Mouse (Mus musculus) C2C12 (cell line): ENCODE measurements around the gene Tor1aip2. TPM values are rescaled to one million over a fixed set of nuclear protein-coding genes. Genes with fewer than 3 reads are reported as not detected.

Experiments used
- H3K27me3 ChIP-seq: one replicate; pipeline ENCODE4 v1.6.1; 2011; ENCODE audit not compliant: control insufficient read depth, insufficient read depth, insufficient read length
- H3K36me3 ChIP-seq: one replicate; pipeline ENCODE4 v1.6.1; 2011; ENCODE audit not compliant: control insufficient read depth, insufficient read depth
- H3K4me3 ChIP-seq: one replicate; pipeline ENCODE4 v1.5.1; 2011; ENCODE audit warnings: mild to moderate bottlenecking, control low read depth; ENCODE audit not compliant: poor library complexity, insufficient read depth, severe bottlenecking
- H3K79me2 ChIP-seq: one replicate; pipeline ENCODE4 v1.6.1; 2011; ENCODE audit not compliant: control insufficient read depth, insufficient read depth
- H3K79me3 ChIP-seq: one replicate; pipeline ENCODE4 v1.6.1; 2011; ENCODE audit warnings: low read depth, control low read depth
- H3ac ChIP-seq: one replicate; pipeline ENCODE3; 2011; ENCODE audit warnings: low read depth; ENCODE audit not compliant: control insufficient read depth, insufficient read length
- CEBPB ChIP-seq: IDR thresholded peaks from one replicate; pipeline ENCODE4 v1.6.1; 2011; ENCODE audit warnings: low read depth, mild to moderate bottlenecking, control low read depth, moderate library complexity
- CTCF ChIP-seq: IDR thresholded peaks from one replicate; pipeline ENCODE4 v1.5.1; 2011; ENCODE audit not compliant: control insufficient read depth, insufficient read depth, insufficient read length
- FOSL1 ChIP-seq: IDR thresholded peaks from one replicate; pipeline ENCODE4 v1.8.0; 2011; ENCODE audit warnings: mild to moderate bottlenecking, low read length; ENCODE audit not compliant: poor library complexity, insufficient read depth, severe bottlenecking
- MAX ChIP-seq: IDR thresholded peaks from one replicate; pipeline ENCODE4 v1.6.1; 2011; ENCODE audit warnings: mild to moderate bottlenecking, control low read depth
- MYOD1 ChIP-seq: IDR thresholded peaks from one replicate; pipeline ENCODE4 v1.6.1; 2011; ENCODE audit warnings: low read depth; ENCODE audit not compliant: control insufficient read depth, insufficient read length
- MYOG ChIP-seq: IDR thresholded peaks from one replicate; pipeline ENCODE4 v1.6.1; 2011; ENCODE audit not compliant: control insufficient read depth, insufficient read length; ENCODE audit errors: extremely low read depth
- USF1 ChIP-seq: IDR thresholded peaks from one replicate; pipeline ENCODE4 v1.6.1; 2011; ENCODE audit warnings: low read depth, mild to moderate bottlenecking, control low read depth, moderate library complexity
- polyA plus RNA-seq: library from polyadenylated mRNA; unstranded; fragments of >200 nt; fragmentation: generic; extraction: Trizol; gene quantifications from one replicate; pipeline ENCODE4 v1.2.1, GENCODE M21; 2012; ENCODE audit warnings: missing spikeins

Tor1aip2 gene
- polyA plus RNA-seq, 1 experiment = 38.4 TPM

DNA sequence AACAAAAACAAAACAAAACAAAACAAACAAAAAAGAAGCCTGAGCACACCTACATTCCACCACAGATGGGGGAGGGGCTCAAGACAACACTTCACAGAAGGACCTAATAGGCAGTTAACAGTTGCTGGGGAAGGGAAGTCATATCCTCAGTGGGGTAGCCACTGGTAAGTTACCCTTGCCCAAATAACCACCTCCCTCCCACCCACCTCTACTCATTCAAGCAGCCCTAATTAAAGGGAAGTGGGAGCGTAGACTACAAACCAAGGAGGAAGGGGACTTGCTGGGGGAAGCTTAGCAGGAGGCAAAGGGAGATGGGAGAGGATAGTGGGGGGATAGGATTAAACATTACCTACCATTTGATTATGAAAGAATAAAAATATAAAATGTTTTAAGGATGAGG lies 14.8 kb upstream of the Tor1aip2 start:
- no peaks in the 10 kb centered on the region for H3K27me3 ChIP-seq
- no peak overlapping the region for H3ac ChIP-seq
- H3K4me3 ChIP-seq = no peak overlapping the region
- H3K79me2 ChIP-seq = no peaks in the 10 kb centered on the region
- no peaks in the 10 kb centered on the region for H3K79me3 ChIP-seq
- TF ChIP-seq MAX (no peak), CEBPB (no peak), USF1 (no peak), FOSL1 (no peak), CTCF (no peak), MYOG (no peak), MYOD1 (no peak)
- H3K36me3 ChIP-seq = peaks cover 56% of the 10 kb centered on the region

DNA sequence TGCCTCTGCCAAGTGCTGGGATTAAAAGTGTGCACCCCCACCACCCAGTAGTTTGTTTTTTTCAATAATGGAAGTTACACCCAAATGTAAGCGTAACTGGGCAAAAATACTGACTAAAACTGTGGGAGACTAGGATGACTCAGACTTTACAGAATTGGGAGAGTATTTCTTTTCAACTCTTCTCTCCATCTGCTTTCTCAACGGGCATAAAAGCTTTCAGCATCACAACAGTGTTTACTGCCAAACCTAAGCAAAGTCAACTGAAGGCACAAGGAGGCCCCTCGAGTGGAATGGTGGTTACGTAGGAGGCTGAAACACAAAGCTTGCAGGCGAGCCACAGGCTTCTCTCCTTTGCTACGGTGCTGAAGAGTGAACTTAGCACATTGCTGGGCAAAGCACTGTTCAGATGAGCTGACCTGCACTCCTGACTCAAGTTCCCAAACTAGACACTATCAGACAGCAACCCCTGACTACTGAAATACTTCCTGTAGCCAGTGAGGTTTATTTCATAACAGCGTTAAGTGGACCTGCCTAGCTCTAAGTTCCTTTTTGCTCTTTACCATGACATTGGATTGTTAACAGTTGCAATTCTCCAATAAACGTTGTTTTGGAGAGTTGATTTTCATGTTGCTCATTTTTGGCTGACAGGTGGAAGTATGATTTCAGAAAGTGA lies 10.2 kb upstream of the Tor1aip2 start:
- no peaks in the 10 kb centered on the region for H3K79me3 ChIP-seq
- H3ac ChIP-seq = no peak overlapping the region
- TF ChIP-seq MAX (no peak), CEBPB (no peak), USF1 (no peak), MYOD1 (no peak)
- no peaks in the 10 kb centered on the region for H3K27me3 ChIP-seq
- peaks cover 62% of the 10 kb centered on the region for H3K36me3 ChIP-seq
- H3K79me2 ChIP-seq = no peaks in the 10 kb centered on the region
- H3K4me3 ChIP-seq = no peak overlapping the region

DNA sequence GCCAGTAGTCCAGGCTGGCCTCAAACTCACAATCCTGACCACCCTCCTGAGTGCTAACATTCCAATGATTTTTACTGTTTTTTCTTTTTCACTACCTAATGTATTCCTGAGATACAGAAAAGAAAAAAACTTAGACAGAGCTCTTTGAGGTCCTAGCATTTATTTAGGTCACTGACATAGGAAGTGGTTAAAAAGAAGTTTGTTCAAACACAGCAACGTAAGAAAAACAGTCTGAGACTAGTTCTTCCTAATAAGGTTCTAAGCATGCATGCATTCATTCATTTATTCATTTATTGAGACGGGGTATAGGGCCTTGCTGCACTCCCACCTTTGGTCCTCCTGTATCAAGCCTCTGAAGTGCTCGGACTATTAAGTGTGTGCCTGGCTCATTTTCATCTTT lies 7.4 kb upstream of the Tor1aip2 start:
- TF ChIP-seq CTCF (no peak), FOSL1 (no peak), USF1 (no peak), CEBPB (no peak), MAX (no peak), MYOD1 (no peak), MYOG (no peak)
- peaks cover 61% of the 10 kb centered on the region for H3K36me3 ChIP-seq

GRCm38 (mm10) chr1:156028340-156028975 lies 6.7 kb upstream of the Tor1aip2 start:
- Histone ChIP-seq H3K79me2 (peaks cover 4% of the 10 kb centered on the region), H3K36me3 (peaks cover 57% of the 10 kb centered on the region), H3K4me3 (no peak overlapping the region), H3K27me3 (no peaks in the 10 kb centered on the region), H3ac (no peak overlapping the region), H3K79me3 (peaks cover under 1% of the 10 kb centered on the region)
- TF ChIP-seq MYOG = no peak
- TF ChIP-seq CTCF = no peak
- no peak for TF ChIP-seq MYOD1
- no peak for TF ChIP-seq MAX
- TF ChIP-seq CEBPB = no peak
- no peak for TF ChIP-seq FOSL1
- no peak for TF ChIP-seq USF1

More for the DNA sequence above, 7.4 kb upstream of the Tor1aip2 start:
- no peak overlapping the region for H3K4me3 ChIP-seq
- no peaks in the 10 kb centered on the region for H3K27me3 ChIP-seq
- H3K79me3 ChIP-seq = no peaks in the 10 kb centered on the region
- H3ac ChIP-seq = no peak overlapping the region
- no peaks in the 10 kb centered on the region for H3K79me2 ChIP-seq

DNA sequence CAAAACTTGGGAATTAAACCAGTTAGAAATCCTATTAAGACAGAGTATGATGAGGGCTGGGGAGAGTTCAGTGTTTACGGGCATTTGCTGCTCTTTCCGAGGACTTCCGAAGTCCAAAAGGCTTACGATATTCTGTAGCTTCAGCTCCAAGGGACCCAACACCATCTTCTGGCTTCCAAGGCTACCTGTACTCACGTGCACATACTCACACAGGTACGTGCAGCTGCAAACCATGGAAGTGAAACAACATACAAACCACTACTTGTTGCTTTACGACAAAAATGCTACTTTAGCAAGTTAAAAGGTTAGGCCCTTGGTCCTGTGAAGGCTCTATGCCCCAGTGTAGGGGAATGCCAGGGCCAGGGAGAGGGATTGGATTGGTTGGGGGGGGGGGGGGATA lies 1.3 kb upstream of the Tor1aip2 start:
- peaks cover 28% of the 10 kb centered on the region for H3K36me3 ChIP-seq

GRCm38 (mm10) chr1:156034661-156035060 lies 542 bp upstream of the Tor1aip2 start:
- H3K36me3 ChIP-seq = peaks cover 24% of the 10 kb centered on the region
- H3K79me3 ChIP-seq = peaks cover 35% of the 10 kb centered on the region
- H3K79me2 ChIP-seq = peaks cover 53% of the 10 kb centered on the region
- H3K4me3 ChIP-seq = peak overlapping the region; percentile 71
- H3ac ChIP-seq = peak overlapping the region; percentile 57
- H3K27me3 ChIP-seq = no peaks in the 10 kb centered on the region
- TF ChIP-seq CEBPB (no peak), USF1 (no peak), MAX (no peak), CTCF (no peak), MYOG (no peak), FOSL1 (no peak), MYOD1 (no peak)

More for the DNA sequence above, 1.3 kb upstream of the Tor1aip2 start:
- no peak for TF ChIP-seq MAX
- no peak for TF ChIP-seq CTCF
- TF ChIP-seq FOSL1 = no peak
- no peak for TF ChIP-seq CEBPB
- TF ChIP-seq MYOD1 = no peak
- peaks cover 46% of the 10 kb centered on the region for H3K79me2 ChIP-seq
- H3K79me3 ChIP-seq = peaks cover 28% of the 10 kb centered on the region
- no peak overlapping the region for H3ac ChIP-seq
- no peak overlapping the region for H3K4me3 ChIP-seq
- no peaks in the 10 kb centered on the region for H3K27me3 ChIP-seq
